Mouse (Mus musculus) layer of hippocampus, postnatal 36 days (tissue): ENCODE measurements at regions not wholly inside any gene's neighbourhood (a gene's known extent, or its start where the extent isn't known, plus 50 kb on each side); places are given as distances from the start of the nearest gene placed in this dataset.

Experiments
- DNase-seq, 2 experiments: peaks; one replicate each; pipeline ENCODE4 v3.0.0; 2022

DNA sequence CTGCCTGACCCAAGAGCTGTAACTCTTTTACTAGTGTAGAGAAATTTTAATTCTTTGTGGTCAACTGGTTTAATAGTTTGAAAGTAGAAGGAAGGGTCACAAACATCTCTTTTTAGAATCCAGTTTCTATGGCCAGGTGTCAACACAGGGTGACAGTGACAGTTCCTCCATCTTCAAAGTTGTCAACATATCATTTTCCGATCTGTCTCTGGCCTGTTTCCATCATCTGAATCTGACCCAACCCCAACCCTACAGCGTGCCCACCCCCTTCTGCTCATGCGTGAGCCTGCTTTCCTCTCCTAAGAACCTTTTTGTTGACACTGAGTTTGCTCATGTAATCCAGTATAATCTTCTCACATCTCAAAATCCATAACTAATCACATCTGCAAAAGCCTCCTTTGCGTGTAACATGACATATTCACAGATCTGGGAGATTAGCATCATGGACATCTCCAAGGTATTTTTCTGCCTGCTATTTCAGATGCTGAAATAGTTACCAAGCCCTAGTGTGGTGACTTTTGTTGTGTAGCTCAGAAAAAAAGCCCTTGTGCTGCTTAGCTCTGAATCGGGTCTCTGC, 168.4 kb downstream of the B3gnt2 start:
- no peak for DNase-seq

DNA sequence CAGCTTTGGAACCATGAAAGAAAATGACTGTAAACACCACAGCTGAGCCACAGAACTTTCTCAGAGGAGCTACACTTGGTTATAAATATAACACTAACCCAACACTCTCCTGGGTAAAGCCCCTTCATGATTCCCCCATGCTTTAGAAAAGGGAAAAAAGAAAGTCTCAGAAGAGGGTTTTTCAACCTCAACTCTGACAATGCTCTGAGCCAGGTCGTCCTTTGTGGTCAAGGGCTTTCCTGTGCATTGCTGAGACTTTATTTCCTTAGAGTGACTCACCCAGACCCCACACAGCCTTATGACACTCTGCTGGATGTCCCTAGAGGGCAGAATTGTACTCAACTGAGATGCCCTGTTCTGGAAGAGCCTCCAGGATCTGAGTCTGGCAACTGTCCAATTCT, 167.8 kb downstream of the B3gnt2 start:
- no peak for DNase-seq

DNA sequence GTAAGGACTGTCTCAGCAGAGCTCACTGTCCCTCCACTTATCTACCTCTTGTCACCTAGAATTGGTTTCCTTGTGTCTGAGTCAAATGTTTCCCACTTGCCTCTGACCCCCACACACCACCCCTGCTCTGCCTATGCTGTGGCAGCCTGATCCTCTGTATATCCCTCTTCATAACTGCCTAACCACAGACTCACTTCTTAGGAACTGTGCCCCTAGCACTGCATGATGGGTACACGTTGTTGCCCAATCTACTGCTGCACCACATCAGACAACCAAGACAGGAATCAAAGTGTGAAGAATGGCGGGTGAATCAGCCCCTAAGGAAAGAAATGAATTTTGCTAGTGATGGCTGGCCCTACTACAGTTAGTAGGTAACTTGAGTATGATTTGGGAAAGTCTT, 167.4 kb downstream of the B3gnt2 start:
- DNase-seq, result no peak

DNA sequence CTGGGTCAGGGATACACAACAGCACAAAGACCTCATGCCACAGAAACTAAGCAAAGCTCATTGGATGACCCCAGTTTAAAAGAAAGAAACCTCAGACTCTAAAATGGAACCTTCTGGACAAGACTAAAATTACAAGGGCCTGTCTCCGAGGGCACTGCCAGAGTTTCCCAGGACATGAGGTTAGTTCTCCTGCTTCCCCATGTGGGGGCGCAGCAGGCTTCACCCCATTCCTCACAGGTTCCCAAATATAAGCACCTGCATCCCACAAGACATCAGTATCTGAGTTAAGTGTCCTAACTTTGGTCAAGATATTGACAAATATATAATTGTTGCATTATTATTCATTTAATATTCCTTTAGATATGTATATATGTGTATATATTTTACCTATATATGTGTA, 166.8 kb downstream of the B3gnt2 start:
- DNase-seq, result no peak

DNA sequence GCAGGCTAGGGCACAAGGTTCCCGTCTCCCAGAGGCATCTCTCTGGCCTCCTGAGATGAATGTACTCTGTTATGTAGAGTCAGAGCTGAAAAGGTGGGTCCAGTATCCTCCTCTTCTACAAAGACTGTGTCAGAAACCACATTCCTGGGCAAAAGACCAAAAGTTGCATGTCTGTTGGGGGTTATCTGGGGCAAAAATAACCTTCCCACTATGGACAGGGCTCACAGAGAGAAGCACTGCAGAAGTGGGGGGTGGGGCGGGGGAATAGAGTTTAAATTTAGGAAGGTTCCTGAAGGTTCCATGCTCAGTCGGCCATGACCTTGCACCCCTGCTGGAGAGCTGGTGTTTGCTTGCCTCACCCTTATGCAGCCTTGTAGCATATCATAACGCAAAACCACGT, 165.9 kb downstream of the B3gnt2 start:
- DNase-seq, result no peak

DNA sequence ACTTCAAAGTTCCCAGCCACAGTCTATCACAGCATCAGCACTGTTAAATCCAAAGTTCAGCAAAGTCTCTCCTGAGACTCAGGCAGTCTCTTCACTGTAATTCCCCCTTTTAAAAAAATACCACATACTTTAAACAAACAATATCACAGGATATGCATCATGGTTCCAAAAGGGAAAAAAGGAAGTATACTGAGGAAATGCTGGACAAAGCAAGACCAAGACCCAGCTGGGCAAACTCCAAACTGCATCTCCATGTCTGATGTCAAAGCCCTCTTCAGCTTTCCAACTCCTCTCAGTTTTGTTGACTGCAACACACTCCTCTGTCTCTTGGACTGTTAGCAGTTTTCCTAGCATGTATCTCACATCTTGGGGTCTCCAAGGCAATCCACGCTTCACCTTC, 165.5 kb downstream of the B3gnt2 start:
- DNase-seq, result no peak

DNA sequence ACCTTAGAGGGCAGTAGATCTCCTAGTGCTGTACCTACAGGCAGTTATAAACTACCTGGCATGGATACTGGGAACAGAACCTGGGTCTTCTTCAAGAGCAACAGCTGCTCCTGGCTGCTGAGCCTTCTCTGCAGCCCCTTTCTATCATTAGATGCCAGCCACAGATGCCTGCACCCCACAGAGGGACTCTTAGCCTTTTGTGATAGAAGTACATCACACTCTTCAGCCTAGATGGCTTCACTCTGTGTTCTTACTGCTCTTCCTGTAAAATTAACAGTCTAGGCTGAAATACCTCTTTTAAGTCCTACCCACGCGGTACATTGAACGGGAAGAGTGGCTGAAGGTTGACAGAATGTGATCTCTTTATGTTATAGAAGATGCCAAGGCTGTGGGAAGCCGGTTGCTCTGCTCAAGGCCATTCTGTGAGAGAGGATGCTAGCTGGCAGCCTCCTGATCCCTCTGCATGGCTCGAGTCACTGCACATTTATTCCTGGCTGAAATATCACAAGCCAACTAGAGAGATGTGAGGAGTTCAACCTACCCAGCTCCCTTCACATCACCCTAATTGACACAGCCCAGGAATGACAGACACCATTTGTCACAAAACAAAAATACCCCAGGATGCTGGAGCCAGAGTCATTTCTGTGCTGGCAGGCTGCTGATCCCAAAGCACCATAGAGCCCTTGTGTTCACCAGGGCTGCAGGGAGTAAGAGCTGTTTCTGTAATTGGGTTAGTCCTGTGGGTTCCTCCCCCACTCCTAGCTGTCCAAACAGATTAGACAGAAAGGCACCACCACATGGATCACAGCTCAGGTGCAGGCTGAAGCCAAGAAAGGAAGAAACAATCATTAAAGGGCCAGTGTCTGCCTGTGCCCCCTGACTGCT, 162.5 kb downstream of the B3gnt2 start:
- peak; percentile 11 to 20 for DNase-seq

GRCm38 (mm10) chr11:22706082-22706481, 154.7 kb downstream of the B3gnt2 start:
- DNase-seq, result no peak
